Mouse (Mus musculus): ENCODE data around the gene Lyrm7.
A peak's percentile ranks its signal among the peaks of the same experiment; 100 is the strongest.

Gene Lyrm7

DNA sequence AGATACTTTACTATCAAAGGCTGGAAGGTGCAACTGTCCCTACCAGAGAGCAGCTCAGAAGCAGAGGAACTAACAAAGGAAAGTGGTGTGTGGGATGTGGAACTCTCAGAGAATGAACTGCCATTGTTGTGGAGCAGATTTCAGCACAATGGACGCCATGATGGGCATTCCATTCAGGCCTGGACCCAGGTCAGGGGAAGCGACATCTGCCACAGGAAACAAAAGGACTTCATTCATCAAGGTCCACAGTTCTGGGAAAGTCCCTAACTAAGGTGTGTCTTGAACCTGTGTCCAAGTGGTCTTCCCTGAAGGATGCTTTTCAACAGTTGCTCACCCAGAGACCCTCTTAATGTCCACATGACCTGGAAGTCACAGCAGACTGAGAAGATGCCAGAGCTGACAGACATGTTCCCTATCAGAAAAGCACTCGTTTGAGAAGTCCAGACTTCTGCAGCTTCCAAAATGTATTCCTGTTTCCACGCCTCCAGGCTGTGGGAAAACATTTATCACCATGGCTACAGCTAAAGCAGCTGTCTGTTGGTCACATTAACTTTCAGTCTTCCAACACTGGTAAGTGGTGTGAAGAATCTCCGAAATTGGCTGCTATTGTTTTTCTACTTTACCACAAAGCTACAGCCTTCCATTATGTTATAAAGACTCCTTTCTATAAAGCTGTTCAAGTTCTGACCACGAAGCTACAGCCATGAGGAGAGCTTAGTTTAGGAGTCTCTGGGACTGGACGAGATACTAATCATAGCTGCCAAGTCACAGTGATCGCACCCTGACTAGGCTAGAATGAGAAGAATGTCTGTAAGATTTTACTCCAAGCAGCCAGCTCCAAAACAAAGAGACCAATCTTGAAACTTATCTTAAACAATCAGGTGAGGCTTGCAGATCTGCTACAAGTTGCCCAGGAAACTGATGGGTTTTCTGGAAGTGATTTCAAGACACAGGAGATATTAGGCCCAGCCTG is 15.0 kb downstream of the Lyrm7 start:
- DNase-seq (ENCODE audit: low spot score in 2 of 2): no peak

DNA sequence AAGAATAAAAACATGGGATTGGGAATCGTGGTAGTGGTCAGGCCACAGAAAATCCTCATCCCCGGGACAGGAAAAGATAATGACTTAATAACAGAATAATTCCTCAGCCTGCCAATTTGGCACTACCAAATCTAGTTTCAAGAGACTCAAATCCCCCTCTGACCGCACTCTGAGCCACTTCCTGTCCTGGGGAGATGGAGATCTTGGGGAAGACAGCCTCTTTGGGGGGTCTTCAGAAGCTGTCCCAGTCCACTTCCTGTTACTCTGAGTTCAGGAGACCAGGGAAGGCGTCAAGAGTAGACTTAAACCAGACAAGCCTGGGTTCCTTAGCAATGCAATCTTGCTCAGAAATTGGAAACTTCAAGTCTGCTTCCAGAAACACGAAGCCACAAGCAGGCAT is 15.8 kb downstream of the Lyrm7 start:
- no peak for DNase-seq (ENCODE audit: low spot score in 2 of 2)

DNA sequence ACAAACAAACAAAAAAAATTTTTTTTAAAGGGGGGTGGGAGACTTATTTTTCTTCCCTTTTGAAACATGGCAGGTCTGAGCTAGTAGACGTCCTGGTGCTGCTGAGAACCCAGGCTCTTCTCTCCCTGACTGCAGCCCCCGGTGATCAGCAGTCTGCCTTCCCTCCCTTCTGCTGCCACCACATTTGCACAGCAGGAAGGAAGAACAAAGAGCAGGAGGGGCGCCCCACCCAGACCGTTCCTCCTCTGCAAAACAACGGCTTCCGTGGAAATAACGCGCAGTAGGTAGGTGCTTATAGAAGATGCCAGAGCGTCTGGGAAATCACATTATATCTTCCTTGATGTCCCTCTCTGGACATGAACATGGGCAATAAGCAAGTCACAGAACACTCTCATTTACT is 16.3 kb downstream of the Lyrm7 start:
- DNase-seq (ENCODE audit: low spot score in 2 of 2): no peak

DNA sequence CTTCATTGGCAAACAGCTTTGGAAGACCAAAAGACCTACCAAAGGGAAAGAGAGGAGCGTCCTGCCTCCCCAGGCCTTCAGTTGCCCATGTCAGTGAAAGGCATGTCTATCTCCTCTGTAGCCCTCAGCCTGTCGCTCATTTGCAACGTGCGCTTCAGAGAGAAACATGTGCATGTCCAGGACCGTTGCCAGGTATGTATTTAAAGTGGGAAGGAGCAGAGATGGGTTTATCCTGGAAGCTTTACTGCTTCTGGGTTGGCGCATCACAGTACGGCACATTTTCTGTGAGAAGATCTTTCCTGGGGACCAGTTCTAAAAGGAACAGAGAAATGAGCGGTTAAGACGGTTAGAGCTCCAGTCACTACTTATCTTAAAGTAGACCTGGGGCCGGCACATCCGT is 19.8 kb downstream of the Lyrm7 start:
- no peak for DNase-seq (ENCODE audit: low spot score in 2 of 2)

DNA sequence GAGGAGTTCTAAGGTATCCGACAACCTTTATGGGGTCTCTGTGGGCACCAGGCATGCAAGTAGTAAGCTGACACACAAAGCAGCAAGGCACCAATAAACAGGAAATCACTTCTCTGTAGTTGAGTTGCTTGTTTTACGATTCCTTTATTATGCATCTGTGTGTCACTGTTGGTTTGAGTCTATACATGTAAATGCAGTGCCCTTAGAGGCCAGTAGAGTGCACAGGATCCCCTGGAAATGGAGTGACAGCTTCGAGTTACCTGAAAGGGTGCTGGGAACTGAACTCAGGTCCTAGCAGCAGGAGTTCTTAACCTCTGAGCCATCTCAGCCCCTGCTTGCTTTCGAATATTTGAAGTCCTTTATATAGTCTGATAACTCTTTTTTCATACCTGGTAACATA is 21.0 kb downstream of the Lyrm7 start:
- DNase-seq (ENCODE audit: low spot score in 2 of 2): no peak

DNA sequence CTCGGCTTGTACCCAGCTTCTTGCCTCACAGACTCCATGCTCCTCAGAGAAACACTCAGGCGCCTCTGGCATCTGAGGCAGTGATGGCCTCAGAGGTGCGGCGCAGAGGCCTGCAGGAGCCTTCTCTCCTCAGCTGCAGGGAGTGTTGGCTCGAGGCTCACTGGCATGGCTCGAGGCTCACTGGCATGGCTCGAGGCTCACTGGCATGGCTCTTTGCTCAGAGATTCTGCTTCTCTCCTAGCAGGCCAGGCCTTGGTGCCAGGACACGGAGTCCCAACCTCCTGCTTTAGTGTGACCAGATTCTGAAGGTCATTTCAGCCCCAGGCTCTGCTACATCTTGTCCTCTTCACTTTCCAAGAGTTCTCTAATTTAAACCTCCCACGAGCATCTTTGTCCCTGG is 24.6 kb downstream of the Lyrm7 start:
- no peak for DNase-seq (ENCODE audit: low spot score in 2 of 2)

DNA sequence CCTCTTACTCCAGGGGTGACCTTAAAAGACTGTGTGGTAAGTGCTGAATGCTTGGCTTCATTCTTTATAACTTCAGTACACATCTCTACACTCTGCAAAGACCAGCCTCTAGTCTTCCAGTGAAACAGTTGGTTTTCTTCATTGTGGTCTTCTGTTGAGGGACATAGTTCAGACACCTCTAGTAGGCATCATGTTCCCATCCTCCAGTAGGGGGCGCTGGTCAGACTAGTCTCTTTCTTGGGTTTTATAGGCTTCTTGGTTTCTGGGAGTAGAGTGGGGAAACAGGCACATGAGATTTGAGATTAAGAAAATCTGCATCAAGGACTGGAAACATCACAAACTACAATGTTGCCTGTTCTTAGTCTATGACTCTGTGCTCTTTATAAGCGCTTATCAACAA is 26.1 kb downstream of the Lyrm7 start:
- DNase-seq (ENCODE audit: low spot score in 2 of 2): no peak

DNA sequence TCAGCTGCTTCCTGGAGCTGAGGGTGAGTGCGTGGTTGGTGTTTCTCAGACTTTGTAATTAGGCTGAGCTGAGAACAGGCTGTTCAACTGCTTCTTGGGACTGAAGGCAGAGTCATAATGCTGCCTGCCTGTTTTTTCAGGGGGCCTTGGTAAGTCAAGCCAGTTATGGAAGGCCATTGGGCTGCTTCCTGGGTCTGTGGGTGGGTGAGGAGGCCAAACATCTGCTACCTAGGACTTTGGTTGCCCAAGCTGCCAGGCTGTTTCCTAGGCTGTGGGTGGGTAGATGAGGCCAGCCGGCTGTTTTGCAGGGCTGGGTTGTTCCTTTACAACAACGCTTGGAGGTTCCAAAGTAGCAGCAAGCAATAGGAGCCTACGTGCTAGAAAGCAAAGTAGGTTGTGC is 26.9 kb downstream of the Lyrm7 start:
- no peak for DNase-seq (ENCODE audit: low spot score in 2 of 2)

DNA sequence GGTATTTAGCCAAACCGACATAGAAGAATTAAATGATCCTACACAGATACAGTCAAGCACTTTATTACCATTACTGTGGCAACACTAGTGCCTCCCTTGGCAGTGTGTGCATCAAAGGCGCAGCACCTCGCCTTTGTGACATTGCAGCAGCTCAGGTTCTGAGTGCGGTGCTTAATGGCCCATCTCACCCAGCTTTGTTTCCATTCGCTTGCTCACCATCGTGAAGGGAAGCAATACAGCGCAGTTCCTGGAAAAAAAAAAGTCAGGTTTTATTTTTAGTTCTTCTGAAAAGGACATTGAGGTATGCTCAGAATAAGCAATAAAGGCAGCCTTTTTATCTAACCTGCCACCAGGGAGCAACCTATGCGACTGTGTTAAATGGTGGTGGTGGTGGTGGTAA is 33.9 kb downstream of the Lyrm7 start:
- no peak for DNase-seq (ENCODE audit: low spot score in 2 of 2)

DNA sequence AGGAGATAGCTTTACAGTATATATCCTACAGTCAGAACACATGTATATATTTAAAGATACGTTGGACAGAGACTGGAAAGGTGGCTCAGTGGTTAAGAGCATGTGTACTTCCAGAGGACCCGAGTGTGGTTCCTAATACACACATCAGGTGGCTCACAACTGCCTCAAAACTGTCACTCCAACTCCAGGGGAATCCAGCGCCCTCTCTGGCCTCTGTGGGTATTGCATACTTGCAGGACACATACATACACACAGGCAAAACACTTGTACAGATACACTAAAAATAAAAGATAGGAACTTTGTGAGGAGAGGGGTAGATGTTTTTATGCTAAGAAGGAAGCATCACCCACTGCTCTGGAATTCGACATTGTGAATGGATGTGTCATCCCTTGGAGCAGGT is 34.9 kb downstream of the Lyrm7 start:
- DNase-seq (ENCODE audit: low spot score in 2 of 2): no peak

DNA sequence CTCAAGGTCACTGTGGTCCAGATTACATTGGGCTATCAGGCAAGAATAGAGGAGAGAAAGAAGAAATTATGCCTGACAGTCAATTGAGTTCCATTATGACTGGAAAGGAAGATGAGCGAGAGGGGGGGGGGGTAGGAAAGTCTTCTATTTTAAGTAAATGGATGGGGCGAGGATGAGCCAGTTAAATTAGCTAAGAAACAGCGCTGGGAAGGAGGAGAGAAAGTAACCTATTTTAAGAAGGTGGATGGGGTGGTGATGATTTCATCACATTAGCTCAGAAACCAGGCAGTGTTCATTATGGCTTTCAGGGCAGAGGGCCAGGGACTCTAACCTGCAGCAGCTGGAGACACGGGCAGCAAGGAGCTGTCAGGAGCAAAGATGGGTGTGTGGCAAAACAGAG is 37.2 kb downstream of the Lyrm7 start:
- DNase-seq (ENCODE audit: low spot score in 2 of 2): no peak

DNA sequence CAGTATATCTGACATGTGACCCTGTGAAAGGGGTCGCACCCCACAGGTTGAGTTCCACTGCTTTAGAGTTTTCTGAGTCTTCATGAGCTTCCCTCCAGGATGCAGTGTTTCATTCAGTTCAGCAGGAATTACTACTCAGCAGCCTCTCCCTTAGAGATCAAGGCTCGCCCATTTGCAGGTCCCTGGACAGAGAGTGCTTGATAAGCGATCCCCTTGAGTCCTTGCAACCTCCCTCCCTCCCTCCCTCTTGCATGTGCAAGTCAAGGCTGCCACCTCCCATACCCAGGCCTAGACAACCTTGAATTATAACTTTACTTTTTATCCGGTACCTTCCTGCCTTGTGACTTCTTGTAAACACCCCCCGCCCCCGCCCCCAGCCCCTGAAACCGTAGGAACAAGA is 41.2 kb downstream of the Lyrm7 start:
- no peak for DNase-seq (ENCODE audit: low spot score in 2 of 2)

DNA sequence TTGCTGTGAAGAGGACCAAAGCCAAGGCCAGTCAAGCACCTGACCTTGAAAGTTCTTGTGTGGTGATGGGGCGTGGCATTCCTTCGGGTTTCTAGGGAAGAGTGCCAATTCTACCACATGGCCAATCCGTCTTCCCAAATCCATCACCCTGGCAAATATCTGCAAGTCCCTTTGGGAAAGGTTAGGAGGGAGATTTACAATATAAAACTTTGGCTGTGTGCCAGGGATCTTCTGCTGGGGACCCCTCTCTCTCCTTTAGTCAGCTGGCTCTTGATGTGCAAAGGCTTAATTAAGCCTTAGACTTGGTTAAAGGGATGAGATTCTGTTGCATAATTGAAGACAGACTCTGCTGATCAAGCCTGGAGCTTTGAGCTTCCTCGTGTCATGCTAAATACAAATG is 43.3 kb downstream of the Lyrm7 start:
- DNase-seq (ENCODE audit: low spot score in 2 of 2): no peak

DNA sequence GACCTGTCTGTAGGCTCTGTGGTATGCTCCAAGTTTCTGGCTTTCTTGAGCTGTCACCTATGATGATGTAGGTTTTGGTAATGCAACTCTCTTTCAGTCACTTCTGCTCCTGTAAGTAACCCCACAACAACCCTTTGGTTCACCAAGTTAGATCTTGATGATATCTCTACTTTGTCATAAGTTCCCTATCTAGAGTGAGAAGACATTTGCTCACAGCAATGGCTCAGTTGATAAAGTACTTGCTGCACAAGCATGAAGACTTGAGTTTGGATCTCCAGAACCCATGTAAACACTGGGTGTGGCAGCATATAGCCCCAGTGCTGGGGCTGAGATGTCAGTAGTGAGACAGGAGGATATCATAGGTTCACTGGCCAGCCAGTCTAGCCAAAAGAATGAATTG is 45.1 kb downstream of the Lyrm7 start:
- DNase-seq (ENCODE audit: low spot score in 2 of 2): no peak

DNA sequence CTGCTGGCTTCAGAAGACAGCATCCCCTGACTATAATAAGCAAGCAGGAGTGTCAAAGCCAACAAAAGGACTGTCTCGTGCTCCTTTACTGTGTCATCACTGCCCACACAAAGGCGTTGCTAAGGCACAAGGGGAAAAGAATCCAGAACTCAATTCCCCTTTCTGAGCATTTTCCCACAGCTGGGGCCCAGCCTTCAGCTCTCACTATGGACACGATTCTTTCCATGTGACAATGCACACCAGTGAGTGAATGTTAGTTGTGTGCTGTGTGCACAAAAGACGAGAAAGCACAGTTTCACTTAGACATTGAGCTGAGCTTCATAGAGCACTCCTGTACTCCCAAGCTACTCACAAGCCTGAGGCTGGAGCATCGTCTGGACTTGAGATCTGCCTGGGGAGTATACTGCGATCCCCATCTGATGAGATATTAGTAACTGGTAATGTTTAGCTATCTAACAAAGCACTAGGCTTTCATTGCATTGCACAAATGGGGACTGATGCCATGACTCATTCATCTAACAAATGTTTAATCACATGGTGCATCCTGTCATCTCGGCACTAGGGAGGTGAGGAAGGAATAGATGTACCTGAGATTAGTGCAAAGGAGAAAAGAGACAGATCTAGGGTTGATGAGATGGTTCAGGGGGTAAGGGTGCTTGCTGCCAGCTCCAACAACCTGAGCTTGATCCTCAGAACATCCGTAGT is 47.8 kb downstream of the Lyrm7 start:
- DNase-seq (ENCODE audit: low spot score in 2 of 2): peak; percentile 18 to 42

DNA sequence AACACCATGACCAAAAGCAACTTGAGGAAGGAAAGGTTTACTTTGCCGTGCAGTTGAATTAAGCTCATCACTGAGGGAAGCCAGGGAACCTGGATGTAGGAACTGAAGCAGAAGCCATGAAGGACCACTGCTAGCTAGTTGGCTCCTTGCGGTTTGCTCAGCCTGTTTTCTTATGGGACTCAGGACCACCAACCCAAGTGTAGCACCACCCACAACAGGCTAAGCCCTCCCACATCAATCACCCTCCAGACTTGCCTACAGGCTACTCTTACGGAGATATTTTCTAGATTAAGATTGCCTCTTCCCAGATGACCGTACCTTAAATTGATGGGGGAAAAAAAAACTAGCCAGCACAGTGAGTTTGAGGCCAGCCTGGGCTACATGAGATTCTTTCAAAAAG is 48.4 kb downstream of the Lyrm7 start:
- no peak for DNase-seq (ENCODE audit: low spot score in 2 of 2)

DNA sequence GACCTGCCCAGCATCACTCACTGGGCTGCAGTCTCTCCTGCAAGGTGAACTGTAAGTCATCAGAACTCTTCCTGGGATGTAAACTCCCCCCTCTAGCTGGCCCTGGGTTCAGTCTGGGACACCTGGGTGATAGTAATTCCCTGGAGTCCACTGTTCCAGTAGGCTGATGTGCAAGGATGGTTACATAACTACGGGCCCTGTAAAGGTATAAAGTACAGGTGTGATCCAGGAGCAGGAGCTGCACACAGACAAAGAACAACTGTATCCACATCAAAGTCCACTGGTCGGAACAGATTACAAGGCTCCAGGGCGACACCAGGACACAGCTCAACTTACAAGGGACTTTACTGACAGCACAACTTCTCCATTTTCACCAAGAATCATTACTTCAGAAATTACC is 49.7 kb downstream of the Lyrm7 start:
- no peak for DNase-seq (ENCODE audit: low spot score in 2 of 2)

DNA sequence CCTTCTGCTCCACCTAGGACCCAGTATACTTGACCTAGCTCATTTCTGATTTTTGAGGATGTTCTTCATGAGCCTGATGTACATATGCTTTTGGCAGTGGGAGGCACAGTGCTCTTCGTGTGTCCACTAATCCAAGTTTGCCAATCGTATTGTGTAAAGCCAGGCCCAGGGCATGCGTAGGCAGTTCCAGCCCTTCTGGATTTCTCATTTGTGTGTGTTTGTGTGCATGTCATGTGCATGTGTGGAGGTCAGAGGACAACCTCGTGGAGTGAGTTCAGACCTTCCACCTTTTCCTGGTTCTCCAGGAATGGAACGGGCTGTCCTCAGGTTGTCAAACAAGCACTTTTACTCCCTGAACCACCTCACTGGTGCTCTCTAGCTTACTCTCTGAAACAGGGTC is 51.1 kb downstream of the Lyrm7 start:
- DNase-seq (ENCODE audit: low spot score in 2 of 2): no peak

DNA sequence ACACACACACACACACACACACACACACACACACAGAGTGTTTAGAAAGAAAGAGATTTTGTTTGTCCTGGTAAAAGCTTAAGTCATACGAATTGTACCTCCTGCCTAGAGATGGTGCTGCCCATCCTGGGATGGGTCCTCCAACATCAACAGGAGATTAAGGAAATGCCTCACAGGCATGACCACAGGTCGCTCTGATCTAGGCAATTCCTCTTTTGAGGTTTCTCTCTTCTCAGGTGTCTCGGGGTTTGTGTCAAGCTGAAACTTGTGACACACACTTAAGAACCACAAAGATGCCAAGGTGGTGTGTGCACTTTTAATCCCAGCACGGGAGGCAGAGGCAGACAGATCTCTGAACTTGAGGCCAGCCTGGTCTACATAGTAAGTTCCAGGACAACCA is 52.5 kb downstream of the Lyrm7 start:
- DNase-seq (ENCODE audit: low spot score in 2 of 2): no peak

DNA sequence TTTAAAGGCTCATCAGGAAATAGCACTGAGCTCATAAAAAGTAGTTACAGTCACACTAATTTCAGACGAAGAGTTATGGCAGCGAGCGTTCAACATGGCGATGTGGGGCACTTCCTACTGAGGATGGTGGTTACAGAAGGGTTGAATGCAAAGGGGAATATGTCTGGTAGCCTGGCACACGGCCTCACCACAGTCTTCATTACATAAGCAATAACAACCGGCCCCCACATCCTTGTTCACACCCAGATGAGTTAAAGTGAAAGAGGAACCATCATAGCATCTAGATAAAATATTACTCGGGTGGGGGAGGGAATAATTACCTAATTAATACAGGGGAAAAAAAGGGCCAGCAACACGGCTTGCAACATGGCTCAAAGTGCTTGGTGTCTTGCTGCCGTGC is 53.0 kb downstream of the Lyrm7 start:
- DNase-seq (ENCODE audit: low spot score in 2 of 2): peak in 1 of 2 experiments; percentile 31

DNA sequence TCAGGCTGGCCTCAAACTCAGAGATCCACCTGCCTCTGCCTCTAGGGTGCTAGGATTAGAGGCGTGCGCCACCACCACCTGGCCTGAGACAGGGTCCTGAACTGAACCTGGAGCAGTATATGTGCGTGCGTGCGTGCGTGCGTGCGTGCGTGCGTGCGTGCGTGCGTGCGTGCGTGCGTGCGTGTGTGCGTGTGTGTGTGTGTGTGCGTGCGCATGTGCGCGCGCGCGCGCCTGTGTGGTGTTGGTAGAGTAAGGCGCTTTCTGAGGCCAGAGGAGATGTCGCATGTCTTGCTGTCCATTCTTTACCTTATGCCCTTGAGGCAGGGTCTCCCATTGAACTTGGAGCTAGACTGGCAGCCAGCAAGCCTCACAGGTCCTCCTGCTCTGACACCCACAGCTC is 53.8 kb downstream of the Lyrm7 start:
- DNase-seq (ENCODE audit: low spot score in 2 of 2): no peak

DNA sequence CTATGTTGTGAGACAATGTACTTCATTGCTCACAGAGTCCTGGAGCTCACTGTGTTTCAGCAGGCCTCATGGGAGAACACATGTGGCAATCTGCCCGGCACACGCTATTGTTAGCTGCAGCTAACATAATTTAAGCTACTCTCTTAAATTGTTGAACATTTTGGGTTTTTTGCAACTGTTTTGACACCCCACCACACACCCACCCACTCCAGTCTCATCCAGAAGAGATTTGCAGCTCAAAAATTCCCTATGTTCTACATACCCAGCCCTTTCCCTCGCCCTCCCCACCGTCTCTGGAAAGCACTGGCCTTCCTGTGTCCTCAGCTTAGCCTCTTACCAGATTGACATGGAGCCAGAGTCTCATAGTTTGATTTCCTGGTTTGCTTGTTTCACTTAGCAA is 55.5 kb downstream of the Lyrm7 start:
- peak; percentile 85 to 86 for DNase-seq (ENCODE audit: low spot score in 2 of 2)

DNA sequence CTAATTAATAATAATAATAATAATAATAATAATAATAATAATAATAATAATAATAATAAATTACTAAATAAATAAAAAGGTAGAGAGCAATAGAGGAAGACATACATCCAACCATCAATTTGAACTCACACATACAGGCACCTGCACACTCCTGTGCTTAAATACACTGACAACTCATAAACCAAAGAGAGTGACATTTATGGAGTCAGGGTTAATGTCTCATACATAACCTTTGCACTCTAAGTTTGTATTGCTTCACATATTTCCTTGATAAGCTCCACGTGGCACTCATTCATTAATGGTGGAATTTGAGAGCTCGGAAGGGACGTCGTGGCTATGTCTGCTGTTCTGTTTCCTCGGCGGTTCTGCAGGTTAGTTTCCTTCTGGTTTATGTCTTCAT is 58.1 kb downstream of the Lyrm7 start:
- no peak for DNase-seq (ENCODE audit: low spot score in 2 of 2)
